Mouse (Mus musculus): ENCODE results near the gene Unkl. TPM values are rescaled to one million over a fixed set of nuclear protein-coding genes. Genes with fewer than 3 reads are reported as not detected.

Unkl gene
- polyA plus RNA-seq, 1 experiment from 2014 or later: 6.4 TPM

- H3K27ac ChIP-seq (ENCODE audit: low read depth, low read length): no peak within 1 kb of the TSS
- no peaks in the 10 kb centered on the region for H3K9me3 ChIP-seq (ENCODE audit: control insufficient read depth, low read length)
- no peak within 1 kb of the TSS for H3K9ac ChIP-seq (ENCODE audit: low read length)
- H3K36me3 ChIP-seq (ENCODE audit: control insufficient read depth, insufficient read depth, low read length): no peaks in the 10 kb centered on the region
- no peak for DNase-seq (ENCODE audit: low spot score, missing footprints)
- no peak within 1 kb of the TSS for H3K4me2 ChIP-seq
- H3K27me3 ChIP-seq (ENCODE audit: control insufficient read depth, insufficient read depth, low read length): no peaks in the 10 kb centered on the region
- ATAC-seq (ENCODE audit: low FRiP score): no peak
- 68% methylated on average over 9 of the region's 9 CpGs for WGBS
- H3K4me1 ChIP-seq (ENCODE audit: control insufficient read depth, insufficient read depth, low read length): no peaks in the 10 kb centered on the region
- H3K4me3 ChIP-seq (ENCODE audit: low read depth, low read length): no peak within 1 kb of the TSS
These were observed 12.8 kb upstream of the Unkl start, which contains the start of gene Gm38655 for GRCm38 (mm10) chr17:25175411-25175810. Gm38655 (minus strand) TSS chr17:25175471.

GRCm38 (mm10) chr17:25183232-25183631, 5.0 kb upstream of the Unkl start:
- no peaks in the 10 kb centered on the region for H3K9me3 ChIP-seq (ENCODE audit: control insufficient read depth, low read length)
- no peak for ATAC-seq (ENCODE audit: low FRiP score)
- H3K27ac ChIP-seq (ENCODE audit: low read depth, low read length): no peak overlapping the region
- H3K4me3 ChIP-seq (ENCODE audit: low read depth, low read length): no peak overlapping the region; the same call in 1 of the 2 replicates
- no peaks in the 10 kb centered on the region for H3K36me3 ChIP-seq (ENCODE audit: control insufficient read depth, insufficient read depth, low read length)
- no peak for DNase-seq (ENCODE audit: low spot score, missing footprints)
- H3K4me2 ChIP-seq: peak overlapping the region; percentile 99
- H3K4me1 ChIP-seq (ENCODE audit: control insufficient read depth, insufficient read depth, low read length): peaks cover 13% of the 10 kb centered on the region
- no peak overlapping the region for H3K9ac ChIP-seq (ENCODE audit: low read length)
- no peaks in the 10 kb centered on the region for H3K27me3 ChIP-seq (ENCODE audit: control insufficient read depth, insufficient read depth, low read length)

- under 1% methylated on average over 50 of the region's 50 CpGs for WGBS
- Histone ChIP-seq H3K4me2 (peak within 1 kb of the TSS; percentile 99), H3K27ac (ENCODE audit: low read depth, low read length) (peak within 1 kb of the TSS; percentile 80), H3K4me3 (ENCODE audit: low read depth, low read length) (peak within 1 kb of the TSS; percentile 95), H3K9ac (ENCODE audit: low read length) (peak within 1 kb of the TSS; percentile 96), H3K4me1 (ENCODE audit: control insufficient read depth, insufficient read depth, low read length) (peaks cover 17% of the 10 kb centered on the region), H3K36me3 (ENCODE audit: control insufficient read depth, insufficient read depth, low read length) (no peaks in the 10 kb centered on the region), H3K27me3 (ENCODE audit: control insufficient read depth, insufficient read depth, low read length) (no peaks in the 10 kb centered on the region), H3K9me3 (ENCODE audit: control insufficient read depth, low read length) (no peaks in the 10 kb centered on the region)
- peak; percentile 100 for DNase-seq (ENCODE audit: low spot score, missing footprints)
- peak; percentile 85 for ATAC-seq (ENCODE audit: low FRiP score)
These were observed 4.0 kb upstream of the Unkl start, which contains the start of gene BC003965 for GRCm38 (mm10) chr17:25184129-25184691. BC003965 (plus strand) TSS chr17:25184554.

- H3K4me3 ChIP-seq (ENCODE audit: low read depth, low read length): peak overlapping the region; percentile 95
- ATAC-seq (ENCODE audit: low FRiP score) (peak; percentile 19; the same call in 1 of the 2 replicates), DNase-seq (ENCODE audit: low spot score, missing footprints) (no peak)
- no peaks in the 10 kb centered on the region for H3K36me3 ChIP-seq (ENCODE audit: control insufficient read depth, insufficient read depth, low read length)
- H3K4me2 ChIP-seq: peak overlapping the region; percentile 99
- no peaks in the 10 kb centered on the region for H3K9me3 ChIP-seq (ENCODE audit: control insufficient read depth, low read length)
- peaks cover 21% of the 10 kb centered on the region for H3K4me1 ChIP-seq (ENCODE audit: control insufficient read depth, insufficient read depth, low read length)
- 10% methylated on average over 17 of the region's 17 CpGs for WGBS
- peak overlapping the region; percentile 79 for H3K9ac ChIP-seq (ENCODE audit: low read length)
- no peak overlapping the region for H3K27ac ChIP-seq (ENCODE audit: low read depth, low read length)
- H3K27me3 ChIP-seq (ENCODE audit: control insufficient read depth, insufficient read depth, low read length): no peaks in the 10 kb centered on the region
These were observed 3.2 kb upstream of the Unkl start for GRCm38 (mm10) chr17:25184961-25185360.

- WGBS: 7% methylated on average over 11 of the region's 11 CpGs
These were observed 430 bp upstream of the Unkl start for GRCm38 (mm10) chr17:25187784-25188149.

GRCm38 (mm10) chr17:25189091-25189490, 894 bp downstream of the Unkl start:
- H3K9me3 ChIP-seq (ENCODE audit: control insufficient read depth, low read length): no peaks in the 10 kb centered on the region
- H3K27ac ChIP-seq (ENCODE audit: low read depth, low read length): no peak overlapping the region
- ATAC-seq (ENCODE audit: low FRiP score): no peak; the same call in 1 of the 2 replicates
- no peak for DNase-seq (ENCODE audit: low spot score, missing footprints)
- peak overlapping the region; percentile 98 for H3K4me3 ChIP-seq (ENCODE audit: low read depth, low read length)
- peak overlapping the region; percentile 86 for H3K9ac ChIP-seq (ENCODE audit: low read length)
- H3K4me1 ChIP-seq (ENCODE audit: control insufficient read depth, insufficient read depth, low read length): peaks cover 21% of the 10 kb centered on the region
- WGBS: 8% methylated on average over 16 of the region's 16 CpGs
- no peaks in the 10 kb centered on the region for H3K27me3 ChIP-seq (ENCODE audit: control insufficient read depth, insufficient read depth, low read length)
- H3K4me2 ChIP-seq: peak overlapping the region; percentile 80
- no peaks in the 10 kb centered on the region for H3K36me3 ChIP-seq (ENCODE audit: control insufficient read depth, insufficient read depth, low read length)

More at GRCm38 (mm10) chr17:25187784-25188149, 430 bp upstream of the Unkl start:
- ATAC-seq (ENCODE audit: low FRiP score): no peak
- H3K36me3 ChIP-seq (ENCODE audit: control insufficient read depth, insufficient read depth, low read length): no peaks in the 10 kb centered on the region
- H3K4me2 ChIP-seq: peak overlapping the region; percentile 80
- H3K4me3 ChIP-seq (ENCODE audit: low read depth, low read length): peak overlapping the region; percentile 98
- no peaks in the 10 kb centered on the region for H3K27me3 ChIP-seq (ENCODE audit: control insufficient read depth, insufficient read depth, low read length)
- peak; percentile 85 for DNase-seq (ENCODE audit: low spot score, missing footprints)
- peaks cover 21% of the 10 kb centered on the region for H3K4me1 ChIP-seq (ENCODE audit: control insufficient read depth, insufficient read depth, low read length)
- H3K9ac ChIP-seq (ENCODE audit: low read length): peak overlapping the region; percentile 86
- H3K27ac ChIP-seq (ENCODE audit: low read depth, low read length): peak overlapping the region; percentile 30; the same call in 1 of the 2 replicates
- H3K9me3 ChIP-seq (ENCODE audit: control insufficient read depth, low read length): no peaks in the 10 kb centered on the region

- Histone ChIP-seq H3K27me3 (ENCODE audit: control insufficient read depth, insufficient read depth, low read length) (no peaks in the 10 kb centered on the region), H3K36me3 (ENCODE audit: control insufficient read depth, insufficient read depth, low read length) (peaks cover 6% of the 10 kb centered on the region), H3K27ac (ENCODE audit: low read depth, low read length) (no peak overlapping the region), H3K9ac (ENCODE audit: low read length) (no peak overlapping the region), H3K4me1 (ENCODE audit: control insufficient read depth, insufficient read depth, low read length) (no peaks in the 10 kb centered on the region), H3K9me3 (ENCODE audit: control insufficient read depth, low read length) (no peaks in the 10 kb centered on the region), H3K4me3 (ENCODE audit: low read depth, low read length) (no peak overlapping the region), H3K4me2 (no peak overlapping the region)
- DNase-seq (ENCODE audit: low spot score, missing footprints) (no peak), ATAC-seq (ENCODE audit: low FRiP score) (no peak)
- WGBS: 93% methylated on average over 4 of the region's 4 CpGs
These were observed 14.2 kb downstream of the Unkl start for GRCm38 (mm10) chr17:25202401-25202800.

GRCm38 (mm10) chr17:25210006-25210405, 21.8 kb downstream of the Unkl start:
- no peak overlapping the region for H3K4me2 ChIP-seq
- DNase-seq (ENCODE audit: low spot score, missing footprints) (no peak), ATAC-seq (ENCODE audit: low FRiP score) (no peak)
- H3K9me3 ChIP-seq (ENCODE audit: control insufficient read depth, low read length): no peaks in the 10 kb centered on the region
- 90% methylated on average over 4 of the region's 4 CpGs for WGBS
- H3K27me3 ChIP-seq (ENCODE audit: control insufficient read depth, insufficient read depth, low read length): no peaks in the 10 kb centered on the region
- peaks cover 6% of the 10 kb centered on the region; the same call in 1 of the 2 replicates for H3K36me3 ChIP-seq (ENCODE audit: control insufficient read depth, insufficient read depth, low read length)
- H3K9ac ChIP-seq (ENCODE audit: low read length): no peak overlapping the region
- H3K4me1 ChIP-seq (ENCODE audit: control insufficient read depth, insufficient read depth, low read length): no peaks in the 10 kb centered on the region
- H3K4me3 ChIP-seq (ENCODE audit: low read depth, low read length): no peak overlapping the region
- no peak overlapping the region for H3K27ac ChIP-seq (ENCODE audit: low read depth, low read length)

GRCm38 (mm10) chr17:25210680-25211466, 22.7 kb downstream of the Unkl start:
- H3K4me3 ChIP-seq (ENCODE audit: low read depth, low read length): no peak overlapping the region
- 89% methylated on average over 15 of the region's 15 CpGs for WGBS
- H3K27me3 ChIP-seq (ENCODE audit: control insufficient read depth, insufficient read depth, low read length): no peaks in the 10 kb centered on the region
- no peak overlapping the region for H3K27ac ChIP-seq (ENCODE audit: low read depth, low read length)
- no peak overlapping the region for H3K4me2 ChIP-seq
- H3K9ac ChIP-seq (ENCODE audit: low read length): no peak overlapping the region
- ATAC-seq (ENCODE audit: low FRiP score) (no peak), DNase-seq (ENCODE audit: low spot score, missing footprints) (no peak)
- H3K36me3 ChIP-seq (ENCODE audit: control insufficient read depth, insufficient read depth, low read length): peaks cover 6% of the 10 kb centered on the region; the same call in 1 of the 2 replicates
- no peaks in the 10 kb centered on the region for H3K4me1 ChIP-seq (ENCODE audit: control insufficient read depth, insufficient read depth, low read length)
- H3K9me3 ChIP-seq (ENCODE audit: control insufficient read depth, low read length): no peaks in the 10 kb centered on the region

Measured in midbrain, embryonic 11.5 days (tissue).